Mouse (Mus musculus) embryonic facial prominence, embryonic 10.5 days (tissue): Measurements from ENCODE around the gene Crhr1. TPM values are rescaled to one million over a fixed set of nuclear protein-coding genes. Genes with fewer than 3 reads are reported as not detected.
A peak's percentile ranks its signal among the peaks of the same experiment; 100 is the strongest.

ENCODE experiments used
- DNase-seq: peaks from one replicate; pipeline ENCODE4 v3.0.0-alpha.2; 2017; ENCODE audit warnings: low spot score
- H3K27ac ChIP-seq: fragments of 300-500 bp; sonication (generic); replicated peaks from 2 replicates; pipeline ENCODE4 v1.5.1; 2016; ENCODE audit warnings: mild to moderate bottlenecking
- H3K27me3 ChIP-seq: fragments of 300-500 bp; sonication (generic); replicated peaks from 2 replicates; pipeline ENCODE4 v1.6.1; 2016; ENCODE audit warnings: low read depth, mild to moderate bottlenecking; ENCODE audit not compliant: poor library complexity, severe bottlenecking
- H3K36me3 ChIP-seq: fragments of 300-500 bp; sonication (generic); replicated peaks from 2 replicates; pipeline ENCODE4 v1.6.1; 2016; ENCODE audit warnings: mild to moderate bottlenecking, moderate library complexity
- H3K4me1 ChIP-seq: fragments of 300-500 bp; sonication (generic); 2 replicates; pipeline ENCODE4 v1.6.1; 2016
- H3K4me3 ChIP-seq: fragments of 300-500 bp; sonication (generic); 2 replicates; pipeline ENCODE4 v1.5.1; 2016; ENCODE audit warnings: mild to moderate bottlenecking, moderate library complexity
- H3K9me3 ChIP-seq: fragments of 300-500 bp; sonication (generic); 2 replicates; pipeline ENCODE4 v1.6.1; 2016; ENCODE audit warnings: mild to moderate bottlenecking
- WGBS: fragments of 180-500 bp; shearing (Covaris S2); methylation state at CpG from one replicate; pipeline ENCODE4 v1.1.7; 2016; 5-methylcytosine and 5-hydroxymethylcytosine counted together
- polyA plus RNA-seq: library from polyadenylated mRNA; unstranded; fragments of >200 nt; fragmentation: Nextera tagmentation; extraction: Ambion mirVana; gene quantifications from 2 replicates; pipeline ENCODE4 v1.2.1, GENCODE M21; 2016

The Crhr1 gene
- 0.23 and 0.30 TPM in 2 replicates for polyA plus RNA-seq

- peak; percentile 80 for DNase-seq
- Histone ChIP-seq H3K36me3 (no peaks in the 10 kb centered on the region), H3K4me3 (peak within 1 kb of the TSS; percentile 74), H3K9me3 (no peaks in the 10 kb centered on the region), H3K27ac (peak within 1 kb of the TSS; percentile 55), H3K4me1 (peaks cover 33% of the 10 kb centered on the region), H3K27me3 (peaks cover 89% of the 10 kb centered on the region)
- WGBS, result under 1% methylated on average over 79 of the region's 80 CpGs
These were observed at the start of gene Crhr1 for GRCm38 (mm10) chr11:104132580-104133441. Gene Crhr1 (plus strand): TSS chr11:104132855.

GRCm38 (mm10) chr11:104083248-104083647, 49.4 kb upstream of the Crhr1 start:
- H3K27ac ChIP-seq, result no peak overlapping the region
- H3K4me3 ChIP-seq, result no peak overlapping the region
- 0 out of 2 replicates have a peak, but pooled peaks cover 3% of the 10 kb centered on the region for H3K27me3 ChIP-seq
- no peaks in the 10 kb centered on the region for H3K9me3 ChIP-seq
- WGBS, result 86% methylated on average over 7 of the region's 7 CpGs
- no peak for DNase-seq
- H3K4me1 ChIP-seq, result peaks cover 13% of the 10 kb centered on the region
- no peaks in the 10 kb centered on the region for H3K36me3 ChIP-seq

- no peak for DNase-seq
- WGBS, result 82% methylated on average over 6 of the region's 6 CpGs
- no peaks in the 10 kb centered on the region for H3K9me3 ChIP-seq
- H3K4me3 ChIP-seq, result no peak overlapping the region
- H3K27me3 ChIP-seq, result 0 out of 2 replicates have a peak, but pooled peaks cover 3% of the 10 kb centered on the region
- no peaks in the 10 kb centered on the region for H3K36me3 ChIP-seq
- no peak overlapping the region for H3K27ac ChIP-seq
- peaks cover 13% of the 10 kb centered on the region for H3K4me1 ChIP-seq
These were observed 48.9 kb upstream of the Crhr1 start for GRCm38 (mm10) chr11:104083716-104084115.

DNA sequence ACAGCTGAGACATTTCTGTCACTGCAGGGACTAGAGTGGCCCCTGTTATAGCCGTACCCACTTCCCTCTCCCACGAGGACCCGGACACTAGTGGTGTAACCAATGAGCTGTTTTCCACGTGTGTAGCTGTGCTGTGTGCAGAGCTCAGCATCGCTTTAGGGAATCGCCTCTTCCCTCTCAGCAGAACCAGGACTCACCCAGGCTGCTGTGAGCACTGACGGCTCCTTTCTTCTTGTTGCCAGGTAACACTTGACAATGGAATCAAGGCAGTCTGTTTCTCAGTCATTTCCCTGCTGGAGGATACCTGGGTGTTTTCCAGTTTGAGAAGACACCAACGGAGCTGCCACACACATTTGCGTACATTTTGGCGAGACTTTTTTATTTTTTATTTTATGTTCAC, 44.1 kb upstream of the Crhr1 start:
- peaks cover 18% of the 10 kb centered on the region for H3K4me1 ChIP-seq
- 0 out of 2 replicates have a peak, but pooled peaks cover 3% of the 10 kb centered on the region for H3K27me3 ChIP-seq
- 66% methylated on average over 10 of the region's 10 CpGs for WGBS
- H3K36me3 ChIP-seq, result no peaks in the 10 kb centered on the region
- H3K9me3 ChIP-seq, result no peaks in the 10 kb centered on the region
- H3K4me3 ChIP-seq, result no peak overlapping the region
- H3K27ac ChIP-seq, result no peak overlapping the region
- no peak for DNase-seq

- H3K4me1 ChIP-seq, result peaks cover 11% of the 10 kb centered on the region
- no peak overlapping the region for H3K4me3 ChIP-seq
- no peak for DNase-seq
- H3K27me3 ChIP-seq, result 0 out of 2 replicates have a peak, but pooled peaks cover 3% of the 10 kb centered on the region
- no peaks in the 10 kb centered on the region for H3K36me3 ChIP-seq
- no peaks in the 10 kb centered on the region for H3K9me3 ChIP-seq
- no peak overlapping the region for H3K27ac ChIP-seq
These were observed 41.9 kb upstream of the Crhr1 start for GRCm38 (mm10) chr11:104090769-104091168.

GRCm38 (mm10) chr11:104095151-104095550, 37.5 kb upstream of the Crhr1 start:
- peaks cover 19% of the 10 kb centered on the region for H3K4me1 ChIP-seq
- no peak overlapping the region for H3K27ac ChIP-seq
- no peaks in the 10 kb centered on the region for H3K9me3 ChIP-seq
- H3K36me3 ChIP-seq, result no peaks in the 10 kb centered on the region
- no peak overlapping the region for H3K4me3 ChIP-seq
- no peaks in the 10 kb centered on the region for H3K27me3 ChIP-seq
- WGBS, result 73% methylated on average over 3 of the region's 3 CpGs
- DNase-seq, result no peak

- no peak overlapping the region for H3K4me3 ChIP-seq
- no peak for DNase-seq
- H3K9me3 ChIP-seq, result no peaks in the 10 kb centered on the region
- H3K27ac ChIP-seq, result no peak overlapping the region
- no peaks in the 10 kb centered on the region for H3K36me3 ChIP-seq
- H3K27me3 ChIP-seq, result no peaks in the 10 kb centered on the region; the same call in 1 of the 2 replicates
- WGBS, result 91% methylated on average over 7 of the region's 7 CpGs
- H3K4me1 ChIP-seq, result peaks cover 14% of the 10 kb centered on the region; the same call in 1 of the 2 replicates
These were observed 36.1 kb upstream of the Crhr1 start for GRCm38 (mm10) chr11:104096536-104096935.

DNA sequence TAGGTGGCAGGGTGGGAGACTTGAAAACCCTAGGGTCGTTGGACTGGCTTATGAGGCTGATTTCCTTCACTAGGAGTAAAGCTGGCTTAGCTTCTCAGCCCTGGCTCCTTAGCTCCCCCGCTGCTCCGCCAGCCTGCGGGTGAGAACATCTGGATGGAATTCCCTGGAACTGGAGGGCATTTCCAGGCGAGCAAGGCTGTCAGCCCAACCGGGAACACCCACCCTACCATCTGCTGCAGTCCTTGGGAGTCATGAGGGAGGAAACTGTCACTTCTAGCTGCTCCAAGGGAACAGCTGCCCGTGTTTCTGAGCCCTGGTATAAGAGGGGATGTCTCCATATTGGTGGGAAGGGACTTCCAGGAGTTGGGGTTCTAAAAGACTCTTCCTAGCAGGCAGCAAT, 33.1 kb upstream of the Crhr1 start:
- no peak overlapping the region for H3K27ac ChIP-seq
- peaks cover 26% of the 10 kb centered on the region for H3K4me1 ChIP-seq
- 18% methylated on average over 7 of the region's 7 CpGs for WGBS
- peak; percentile 54 for DNase-seq
- no peaks in the 10 kb centered on the region for H3K9me3 ChIP-seq
- H3K36me3 ChIP-seq, result no peaks in the 10 kb centered on the region
- no peak overlapping the region for H3K4me3 ChIP-seq
- peaks cover 4% of the 10 kb centered on the region; the same call in 1 of the 2 replicates for H3K27me3 ChIP-seq

- WGBS, result 24% methylated on average over 8 of the region's 8 CpGs
- H3K27me3 ChIP-seq, result peaks cover 9% of the 10 kb centered on the region; the same call in 1 of the 2 replicates
- peaks cover 32% of the 10 kb centered on the region for H3K4me1 ChIP-seq
- no peaks in the 10 kb centered on the region for H3K9me3 ChIP-seq
- H3K36me3 ChIP-seq, result no peaks in the 10 kb centered on the region
- DNase-seq, result peak; percentile 18
- H3K27ac ChIP-seq, result no peak overlapping the region
- H3K4me3 ChIP-seq, result no peak overlapping the region
These were observed 30.0 kb upstream of the Crhr1 start for GRCm38 (mm10) chr11:104102641-104103040.

DNA sequence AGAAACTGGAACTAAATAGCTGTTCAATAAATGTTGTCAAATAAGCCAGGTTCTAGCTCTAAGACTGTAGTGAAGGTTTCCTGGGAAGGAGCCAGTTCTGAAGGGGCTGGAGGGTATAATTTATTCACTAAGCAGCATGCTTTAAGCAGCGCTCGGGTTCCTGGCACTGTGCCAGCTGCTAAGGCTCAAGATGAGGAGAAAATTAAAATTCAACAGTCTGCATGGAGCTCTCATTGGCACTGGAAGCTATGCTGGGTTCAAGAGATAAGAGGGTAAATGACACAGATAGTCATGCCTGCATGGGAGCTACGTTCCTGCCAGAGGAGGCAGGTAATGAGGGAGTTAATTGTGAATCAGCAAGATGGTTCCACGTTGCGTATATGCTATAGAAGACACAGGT, 26.3 kb upstream of the Crhr1 start:
- Histone ChIP-seq H3K36me3 (no peaks in the 10 kb centered on the region), H3K4me1 (peaks cover 23% of the 10 kb centered on the region), H3K9me3 (no peaks in the 10 kb centered on the region), H3K27me3 (peaks cover 15% of the 10 kb centered on the region), H3K27ac (no peak overlapping the region), H3K4me3 (no peak overlapping the region)
- 89% methylated on average over 5 of the region's 5 CpGs for WGBS
- DNase-seq, result no peak

DNA sequence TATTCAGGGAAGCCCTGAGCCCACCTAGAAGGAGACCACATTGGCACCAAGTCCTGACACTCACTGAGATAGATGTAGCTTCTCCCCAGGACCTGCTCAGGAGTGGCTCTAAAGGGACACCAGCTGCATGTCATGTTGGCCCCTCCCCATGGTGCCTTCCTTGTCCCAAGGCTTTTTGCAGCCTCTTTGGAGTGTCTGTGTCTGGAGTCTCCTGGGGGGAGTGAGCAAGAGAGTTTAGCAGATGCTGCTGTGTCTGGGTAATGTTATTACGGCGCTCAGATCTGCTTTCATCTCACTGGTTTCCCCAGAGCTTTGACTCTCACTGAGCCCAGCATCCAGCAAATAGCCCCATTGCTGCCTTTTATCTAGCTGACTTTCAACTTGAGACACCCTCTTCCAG, 25.7 kb upstream of the Crhr1 start:
- H3K9me3 ChIP-seq, result no peaks in the 10 kb centered on the region
- peaks cover 23% of the 10 kb centered on the region for H3K4me1 ChIP-seq
- H3K36me3 ChIP-seq, result no peaks in the 10 kb centered on the region
- peaks cover 15% of the 10 kb centered on the region for H3K27me3 ChIP-seq
- H3K4me3 ChIP-seq, result no peak overlapping the region
- no peak overlapping the region for H3K27ac ChIP-seq
- 71% methylated on average over 2 of the region's 2 CpGs for WGBS
- DNase-seq, result no peak

DNA sequence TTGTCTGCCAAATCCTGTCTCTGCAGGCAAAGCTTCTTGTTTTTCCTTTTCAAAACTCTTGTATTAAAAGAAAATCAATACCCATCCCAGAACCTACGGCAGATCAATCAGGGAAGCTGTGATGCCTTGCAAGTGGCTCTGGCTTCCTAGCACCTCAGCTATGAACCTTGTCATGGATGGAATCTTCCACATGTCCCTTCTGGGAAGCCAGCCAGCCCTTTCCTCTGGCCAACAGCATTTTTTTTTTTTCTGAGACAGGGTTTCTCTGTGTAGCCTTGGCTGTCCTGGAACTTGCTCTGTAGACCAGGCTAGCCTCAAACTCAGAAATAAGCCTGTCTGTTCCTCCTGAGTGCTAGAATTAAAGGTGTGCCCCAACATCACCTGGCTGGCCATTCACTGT, 22.3 kb upstream of the Crhr1 start:
- no peak overlapping the region for H3K4me3 ChIP-seq
- 78% methylated on average over 1 of the region's 1 CpGs for WGBS
- no peak overlapping the region for H3K27ac ChIP-seq
- no peaks in the 10 kb centered on the region for H3K36me3 ChIP-seq
- peaks cover 20% of the 10 kb centered on the region for H3K4me1 ChIP-seq
- no peak for DNase-seq
- peaks cover 11% of the 10 kb centered on the region for H3K27me3 ChIP-seq
- H3K9me3 ChIP-seq, result no peaks in the 10 kb centered on the region

DNA sequence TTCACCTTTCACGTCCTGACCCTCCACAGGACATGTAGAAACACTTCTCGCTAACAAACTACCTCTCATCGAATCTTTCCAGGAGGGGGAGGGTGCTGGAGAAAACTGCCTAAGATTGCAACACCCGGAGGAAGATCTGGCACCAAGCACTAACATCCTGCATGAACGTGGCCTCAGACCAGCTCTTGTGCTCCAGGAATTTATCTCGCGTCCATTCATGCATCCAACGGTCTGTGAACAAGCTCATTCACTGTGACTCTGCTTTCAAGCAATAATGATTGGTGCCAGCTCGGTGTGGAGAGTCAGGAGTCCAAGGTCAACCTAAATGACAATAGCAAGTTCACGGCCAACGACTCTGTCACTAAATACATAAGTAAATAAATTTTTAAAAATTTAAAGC, 20.8 kb upstream of the Crhr1 start:
- WGBS, result 79% methylated on average over 11 of the region's 11 CpGs
- no peaks in the 10 kb centered on the region for H3K36me3 ChIP-seq
- no peak overlapping the region for H3K27ac ChIP-seq
- H3K4me1 ChIP-seq, result peaks cover 11% of the 10 kb centered on the region
- no peaks in the 10 kb centered on the region for H3K9me3 ChIP-seq
- peaks cover 8% of the 10 kb centered on the region for H3K27me3 ChIP-seq
- no peak overlapping the region for H3K4me3 ChIP-seq
- no peak for DNase-seq
